Mouse (Mus musculus): Measurements from ENCODE around the gene Sidt1. TPM values are rescaled to one million over a fixed set of nuclear protein-coding genes. Genes with fewer than 3 reads are reported as not detected.

The Sidt1 gene
- polyA plus RNA-seq, 1 experiment from 2014 or later = 10.6 TPM

DNA sequence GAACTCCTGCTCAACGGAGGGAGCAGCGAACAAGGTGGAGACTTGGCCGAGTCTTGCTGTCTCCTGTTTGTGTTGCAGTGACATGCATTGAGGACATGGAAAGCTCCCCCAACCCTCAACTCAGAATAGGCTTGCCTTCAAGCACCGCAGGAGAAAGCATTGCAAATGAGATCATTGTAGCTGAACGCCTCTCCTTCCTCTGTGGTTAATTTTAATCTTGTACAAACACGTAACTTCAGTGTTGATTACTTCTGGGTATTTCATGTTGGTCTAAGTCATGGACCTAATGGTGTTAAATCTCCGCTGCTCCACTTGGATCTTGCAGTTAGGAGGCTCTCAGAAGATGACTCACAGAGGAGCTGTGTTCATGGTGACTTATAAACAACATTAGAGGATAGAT is 120.3 kb downstream of the Sidt1 start:
- Histone ChIP-seq H3K9me3 (ENCODE audit: control insufficient read depth, low read length) (no peaks in the 10 kb centered on the region), H3K9ac (replicated peaks; ENCODE audit: low read depth, low read length) (no peak overlapping the region), H3K36me3 (ENCODE audit: control insufficient read depth, insufficient read depth, low read length) (peaks cover 33% of the 10 kb centered on the region; the same call in 1 of the 2 replicates), H3K27ac (ENCODE audit: low read depth, low read length) (no peak overlapping the region), H3K27me3 (ENCODE audit: control insufficient read depth, insufficient read depth, low read length) (no peaks in the 10 kb centered on the region), H3K4me1 (ENCODE audit: control insufficient read depth, insufficient read depth, low read length) (no peaks in the 10 kb centered on the region), H3K4me2 (ENCODE audit: low read depth, low read length) (no peak overlapping the region), H3K4me3 (ENCODE audit: low read depth, low read length) (no peak overlapping the region)
- 95% methylated on average over 7 of the region's 7 CpGs for WGBS
- no peak for ATAC-seq (ENCODE audit: low read depth)

- Histone ChIP-seq H3K4me3 (ENCODE audit: low read depth, low read length) (no peak overlapping the region), H3K4me1 (ENCODE audit: control insufficient read depth, insufficient read depth, low read length) (no peaks in the 10 kb centered on the region), H3K27ac (ENCODE audit: low read depth, low read length) (no peak overlapping the region), H3K36me3 (ENCODE audit: control insufficient read depth, insufficient read depth, low read length) (peaks cover 30% of the 10 kb centered on the region; the same call in 1 of the 2 replicates), H3K9ac (replicated peaks; ENCODE audit: low read depth, low read length) (no peak overlapping the region), H3K27me3 (ENCODE audit: control insufficient read depth, insufficient read depth, low read length) (no peaks in the 10 kb centered on the region), H3K4me2 (ENCODE audit: low read depth, low read length) (no peak overlapping the region), H3K9me3 (ENCODE audit: control insufficient read depth, low read length) (no peaks in the 10 kb centered on the region)
- no peak for ATAC-seq (ENCODE audit: low read depth)
- WGBS = 96% methylated on average over 1 of the region's 1 CpGs
Measured at GRCm38 (mm10) chr16:44211054-44211414, 122.0 kb downstream of the Sidt1 start.

GRCm38 (mm10) chr16:44210156-44211053 is 122.6 kb downstream of the Sidt1 start:
- Histone ChIP-seq H3K4me2 (ENCODE audit: low read depth, low read length) (no peak overlapping the region), H3K36me3 (ENCODE audit: control insufficient read depth, insufficient read depth, low read length) (peaks cover 30% of the 10 kb centered on the region; the same call in 1 of the 2 replicates), H3K9me3 (ENCODE audit: control insufficient read depth, low read length) (no peaks in the 10 kb centered on the region), H3K9ac (replicated peaks; ENCODE audit: low read depth, low read length) (no peak overlapping the region), H3K4me1 (ENCODE audit: control insufficient read depth, insufficient read depth, low read length) (no peaks in the 10 kb centered on the region), H3K27me3 (ENCODE audit: control insufficient read depth, insufficient read depth, low read length) (no peaks in the 10 kb centered on the region), H3K4me3 (ENCODE audit: low read depth, low read length) (no peak overlapping the region), H3K27ac (ENCODE audit: low read depth, low read length) (no peak overlapping the region)
- ATAC-seq (ENCODE audit: low read depth) = no peak
- 84% methylated on average over 10 of the region's 10 CpGs for WGBS

GRCm38 (mm10) chr16:44205973-44206372 is 127.0 kb downstream of the Sidt1 start:
- WGBS = 91% methylated on average over 8 of the region's 8 CpGs
- H3K9me3 ChIP-seq (ENCODE audit: control insufficient read depth, low read length) = no peaks in the 10 kb centered on the region
- no peak overlapping the region for H3K9ac ChIP-seq (replicated peaks; ENCODE audit: low read depth, low read length)
- no peak for ATAC-seq (ENCODE audit: low read depth)
- H3K4me1 ChIP-seq (ENCODE audit: control insufficient read depth, insufficient read depth, low read length) = no peaks in the 10 kb centered on the region
- no peak overlapping the region for H3K4me2 ChIP-seq (ENCODE audit: low read depth, low read length)
- no peaks in the 10 kb centered on the region for H3K27me3 ChIP-seq (ENCODE audit: control insufficient read depth, insufficient read depth, low read length)
- H3K27ac ChIP-seq (ENCODE audit: low read depth, low read length) = no peak overlapping the region
- no peak overlapping the region for H3K4me3 ChIP-seq (ENCODE audit: low read depth, low read length)
- H3K36me3 ChIP-seq (ENCODE audit: control insufficient read depth, insufficient read depth, low read length) = peaks cover 17% of the 10 kb centered on the region

- Histone ChIP-seq H3K27ac (ENCODE audit: low read depth, low read length) (no peak overlapping the region), H3K27me3 (ENCODE audit: control insufficient read depth, insufficient read depth, low read length) (no peaks in the 10 kb centered on the region), H3K4me1 (ENCODE audit: control insufficient read depth, insufficient read depth, low read length) (no peaks in the 10 kb centered on the region), H3K9me3 (ENCODE audit: control insufficient read depth, low read length) (no peaks in the 10 kb centered on the region), H3K36me3 (ENCODE audit: control insufficient read depth, insufficient read depth, low read length) (peaks cover 20% of the 10 kb centered on the region), H3K4me2 (ENCODE audit: low read depth, low read length) (no peak overlapping the region), H3K4me3 (ENCODE audit: low read depth, low read length) (no peak overlapping the region), H3K9ac (replicated peaks; ENCODE audit: low read depth, low read length) (no peak overlapping the region)
- ATAC-seq (ENCODE audit: low read depth) = no peak
- WGBS = 92% methylated on average over 6 of the region's 6 CpGs
Measured at GRCm38 (mm10) chr16:44204331-44204730, 128.7 kb downstream of the Sidt1 start.

DNA sequence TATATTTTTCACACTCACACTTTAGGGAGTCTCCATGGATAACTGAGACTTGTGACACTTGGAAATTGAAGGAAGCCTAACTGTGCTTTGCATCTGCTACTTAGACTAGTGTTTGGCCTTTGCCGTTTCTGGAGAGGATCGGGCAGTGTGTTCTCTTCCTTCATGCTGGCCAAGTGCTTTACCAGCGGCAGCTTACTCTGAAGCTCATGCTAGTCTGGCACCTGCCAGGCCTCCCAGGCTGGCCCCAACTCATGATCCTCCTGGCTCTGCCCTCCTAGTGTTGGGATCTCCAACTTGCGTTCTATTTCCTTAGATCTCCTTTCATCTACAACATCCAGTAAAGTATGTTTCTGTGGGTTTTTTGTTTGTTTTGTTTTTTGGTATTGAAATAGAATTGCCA is 132.8 kb downstream of the Sidt1 start:
- Histone ChIP-seq H3K4me2 (ENCODE audit: low read depth, low read length) (no peak overlapping the region), H3K4me3 (ENCODE audit: low read depth, low read length) (no peak overlapping the region), H3K4me1 (ENCODE audit: control insufficient read depth, insufficient read depth, low read length) (no peaks in the 10 kb centered on the region), H3K9me3 (ENCODE audit: control insufficient read depth, low read length) (no peaks in the 10 kb centered on the region), H3K36me3 (ENCODE audit: control insufficient read depth, insufficient read depth, low read length) (peaks cover 10% of the 10 kb centered on the region), H3K27ac (ENCODE audit: low read depth, low read length) (no peak overlapping the region), H3K27me3 (ENCODE audit: control insufficient read depth, insufficient read depth, low read length) (no peaks in the 10 kb centered on the region), H3K9ac (replicated peaks; ENCODE audit: low read depth, low read length) (no peak overlapping the region)
- 96% methylated on average over 4 of the region's 4 CpGs for WGBS
- ATAC-seq (ENCODE audit: low read depth) = no peak

GRCm38 (mm10) chr16:44199066-44199703 is 133.8 kb downstream of the Sidt1 start:
- Histone ChIP-seq H3K27ac (ENCODE audit: low read depth, low read length) (no peak overlapping the region), H3K4me1 (ENCODE audit: control insufficient read depth, insufficient read depth, low read length) (no peaks in the 10 kb centered on the region), H3K4me3 (ENCODE audit: low read depth, low read length) (no peak overlapping the region), H3K9ac (replicated peaks; ENCODE audit: low read depth, low read length) (no peak overlapping the region), H3K9me3 (ENCODE audit: control insufficient read depth, low read length) (no peaks in the 10 kb centered on the region), H3K36me3 (ENCODE audit: control insufficient read depth, insufficient read depth, low read length) (peaks cover 10% of the 10 kb centered on the region), H3K27me3 (ENCODE audit: control insufficient read depth, insufficient read depth, low read length) (no peaks in the 10 kb centered on the region), H3K4me2 (ENCODE audit: low read depth, low read length) (no peak overlapping the region)
- 91% methylated on average over 14 of the region's 14 CpGs for WGBS
- ATAC-seq (ENCODE audit: low read depth) = no peak

DNA sequence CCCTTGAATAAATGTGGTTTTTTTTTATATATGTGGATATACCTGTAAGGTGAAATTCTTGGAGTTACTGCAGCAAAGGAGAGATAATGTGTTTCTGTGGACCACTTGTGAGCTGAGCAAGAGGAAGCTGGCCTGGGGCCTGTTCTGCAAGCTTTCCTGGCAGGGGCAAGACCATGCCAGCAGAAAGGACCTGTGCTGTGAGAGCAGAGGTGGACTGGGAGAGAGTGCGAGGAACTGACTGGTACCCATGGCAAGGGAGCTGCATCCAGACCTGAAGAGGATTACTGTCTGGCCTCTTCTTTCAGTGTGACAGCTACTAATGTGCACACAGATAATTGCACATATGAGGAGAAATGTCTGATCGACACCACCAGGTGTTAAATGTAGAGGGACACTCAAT is 142.0 kb downstream of the Sidt1 start:
- H3K27me3 ChIP-seq (ENCODE audit: control insufficient read depth, insufficient read depth, low read length) = no peaks in the 10 kb centered on the region
- H3K9me3 ChIP-seq (ENCODE audit: control insufficient read depth, low read length) = no peaks in the 10 kb centered on the region
- H3K27ac ChIP-seq (ENCODE audit: low read depth, low read length) = no peak overlapping the region
- WGBS = 95% methylated on average over 2 of the region's 2 CpGs
- ATAC-seq (ENCODE audit: low read depth) = no peak
- H3K4me1 ChIP-seq (ENCODE audit: control insufficient read depth, insufficient read depth, low read length) = no peaks in the 10 kb centered on the region
- no peaks in the 10 kb centered on the region for H3K36me3 ChIP-seq (ENCODE audit: control insufficient read depth, insufficient read depth, low read length)
- H3K4me3 ChIP-seq (ENCODE audit: low read depth, low read length) = no peak overlapping the region
- H3K4me2 ChIP-seq (ENCODE audit: low read depth, low read length) = no peak overlapping the region
- no peak overlapping the region for H3K9ac ChIP-seq (replicated peaks; ENCODE audit: low read depth, low read length)

All from neural tube, embryonic 14.5 days (tissue).